Mouse (Mus musculus) heart, adult 11 months (tissue): ENCODE measurements at regions not wholly inside any gene's neighbourhood (a gene's known extent, or its start where the extent isn't known, plus 50 kb on each side); places are given as distances from the start of the nearest gene placed in this dataset.
A peak's percentile ranks its signal among the peaks of the same experiment; 100 is the strongest.
"Not testable (repeated sequence)": the region's sequence is repeated elsewhere in the genome, so short reads cannot be mapped to it uniquely, and the experiment has no call there.

Experiments
- DNase-seq: peaks from one replicate; pipeline ENCODE4 v3.0.0; 2022

GRCm38 (mm10) chr15:3909471-3909870 lies 69.9 kb downstream of the Fbxo4 start:
- peak; percentile 85 for DNase-seq

GRCm38 (mm10) chr15:3908721-3909120 lies 70.7 kb downstream of the Fbxo4 start:
- DNase-seq: no peak

- DNase-seq: no peak
Observed at GRCm38 (mm10) chr15:3905548-3905947, 73.8 kb downstream of the Fbxo4 start.

- no peak for DNase-seq
Observed at GRCm38 (mm10) chr15:3878429-3878828, 100.9 kb downstream of the Fbxo4 start.

GRCm38 (mm10) chr15:3877506-3877905 lies 101.9 kb downstream of the Fbxo4 start:
- no peak for DNase-seq

- DNase-seq: peak; percentile 94
Observed at GRCm38 (mm10) chr15:3875210-3875861, 104.0 kb downstream of the Fbxo4 start.

GRCm38 (mm10) chr15:3831802-3832201 lies 147.6 kb downstream of the Fbxo4 start:
- no peak for DNase-seq

- DNase-seq: no peak
Observed at GRCm38 (mm10) chr15:3805430-3805829, 173.9 kb downstream of the Fbxo4 start.

- DNase-seq: peak; percentile 29
Observed at GRCm38 (mm10) chr15:3775865-3776264, 192.6 kb upstream of the Ghr start.

- no peak for DNase-seq
Observed at GRCm38 (mm10) chr15:3772228-3772789, 189.0 kb upstream of the Ghr start.

- peak; percentile 83 for DNase-seq
Observed at GRCm38 (mm10) chr15:3770312-3770711, 187.0 kb upstream of the Ghr start.

GRCm38 (mm10) chr15:3764726-3765125 lies 181.4 kb upstream of the Ghr start:
- DNase-seq: no peak

- DNase-seq: no peak
Observed at GRCm38 (mm10) chr15:3760396-3760795, 177.1 kb upstream of the Ghr start.

GRCm38 (mm10) chr15:3755636-3756035 lies 172.3 kb upstream of the Ghr start:
- no peak for DNase-seq

GRCm38 (mm10) chr15:3748072-3748471 lies 164.8 kb upstream of the Ghr start:
- DNase-seq: not testable (repeated sequence)

- DNase-seq: no peak
Observed at GRCm38 (mm10) chr15:3743168-3743814, 160.0 kb upstream of the Ghr start.

- DNase-seq: no peak
Observed at GRCm38 (mm10) chr15:3742191-3742590, 158.9 kb upstream of the Ghr start.

- DNase-seq: peak; percentile 96
Observed at GRCm38 (mm10) chr15:3725214-3725613, 141.9 kb upstream of the Ghr start.

- no peak for DNase-seq
Observed at GRCm38 (mm10) chr15:3720668-3721340, 137.5 kb upstream of the Ghr start.

GRCm38 (mm10) chr15:3711764-3712163 lies 128.5 kb upstream of the Ghr start:
- no peak for DNase-seq

- DNase-seq: peak; percentile 97
Observed at GRCm38 (mm10) chr15:3707089-3708078, 124.1 kb upstream of the Ghr start.

GRCm38 (mm10) chr15:3699234-3699814 lies 116.0 kb upstream of the Ghr start:
- no peak for DNase-seq
